Mouse (Mus musculus) brain, embryonic 14.5 days (tissue): Measurements from ENCODE around the gene Isy1.

Experiments used
- CTCF ChIP-seq: fragments of 200-500 bp; IDR thresholded peaks from 2 replicates; pipeline ENCODE4 v1.5.1; 2012; ENCODE audit warnings: inconsistent platforms, mild to moderate bottlenecking, moderate library complexity, borderline replicate concordance; ENCODE audit not compliant: insufficient read depth, insufficient read length; ENCODE audit errors: extremely low read depth
- POLR2A ChIP-seq: fragments of 200-500 bp; IDR thresholded peaks from 2 replicates; pipeline ENCODE4 v1.6.1; 2012; ENCODE audit warnings: mild to moderate bottlenecking, inconsistent platforms, borderline replicate concordance; ENCODE audit not compliant: poor library complexity, insufficient read depth, insufficient read length, severe bottlenecking; ENCODE audit errors: extremely low read depth

- TF ChIP-seq POLR2A (no peak), CTCF (no peak)
Measured at GRCm38 (mm10) chr6:87808521-87808920, 30.1 kb downstream of the Isy1 start.
